In genomic region chr6:92596340-92596739, GRCm38 (mm10) we compare ENCODE assay signal across 20 mouse cellular contexts.
DNase-seq lines count a peak whose midpoint lies in the region; ATAC-seq and TF ChIP-seq lines count a peak whose summit lies in the region.
"Had no signal": no experiment of that assay in that cellular context is flagged by ENCODE, and none has a peak within 500 bp of the region (broad histone marks: within the 10 kb centered on the region; RNA-seq: fewer than 3 reads in every experiment).

No protein-coding gene starts in this region.

- peak; percentile 6 for DNase-seq in forebrain, embryonic 14.5 days (ENCODE audit: low spot score)
- DNase-seq in hindbrain, embryonic 14.5 days (ENCODE audit: low spot score) = no peak
- peak; percentile 45 for DNase-seq in midbrain, postnatal 0 days (ENCODE audit: low spot score)
- DNase-seq: adrenal gland, adult 8-10 months; adrenal gland, postnatal 36 days; B cell, adult 2 months; cerebellum, adult 11-12 months; cerebellum, adult 9-10 months; cerebellum, postnatal 25 days; gastrocnemius, postnatal 14 days; heart, postnatal 4 days had no signal

- H3K36me3 ChIP-seq in forebrain, embryonic 14.5 days (ENCODE audit: control insufficient read depth, insufficient read depth, low read length) = no peaks in the 10 kb centered on the region
- H3K36me3 ChIP-seq in forebrain, embryonic 13.5 days (ENCODE audit: poor library complexity, severe bottlenecking) = no peaks in the 10 kb centered on the region
- no peaks in the 10 kb centered on the region for H3K36me3 ChIP-seq in hindbrain, embryonic 16.5 days (ENCODE audit: control insufficient read depth, insufficient read depth, low read length)
- no peaks in the 10 kb centered on the region for H3K36me3 ChIP-seq in hindbrain, embryonic 14.5 days (replicated peaks; ENCODE audit: control insufficient read depth, insufficient read depth)
- H3K36me3 ChIP-seq in midbrain, postnatal 0 days (ENCODE audit: insufficient read depth, low read length) = no peaks in the 10 kb centered on the region
- H3K36me3 ChIP-seq in midbrain, embryonic 13.5 days = no peaks in the 10 kb centered on the region
- H3K36me3 ChIP-seq: forebrain, embryonic 15.5 days; G1E; heart, embryonic 13.5 days; intestine, embryonic 15.5 days had no signal

- no peak overlapping the region for H3K4me2 ChIP-seq in forebrain, embryonic 14.5 days (ENCODE audit: low read length)
- H3K4me2 ChIP-seq in forebrain, embryonic 13.5 days = no peak overlapping the region
- H3K4me2 ChIP-seq in hindbrain, embryonic 16.5 days (ENCODE audit: low read length) = no peak overlapping the region
- no peak overlapping the region for H3K4me2 ChIP-seq in hindbrain, embryonic 14.5 days (replicated peaks)
- H3K4me2 ChIP-seq in midbrain, postnatal 0 days (ENCODE audit: low read depth, low read length, poor library complexity, severe bottlenecking) = no peak overlapping the region
- no peak overlapping the region for H3K4me2 ChIP-seq in midbrain, embryonic 13.5 days (replicated peaks)
- H3K4me2 ChIP-seq: forebrain, embryonic 15.5 days; heart, embryonic 13.5 days; intestine, embryonic 15.5 days had no signal

- no peak for TF ChIP-seq CTCF in midbrain, postnatal 0 days (IDR thresholded peaks at IDR 0.05)
- no peak for TF ChIP-seq CTCF in cortical plate, adult 2 months (IDR thresholded peaks at IDR 0.05; ENCODE audit: extremely low read depth, insufficient read depth, low read length)

- H3K9ac ChIP-seq in forebrain, embryonic 14.5 days (ENCODE audit: low read length) = no peak overlapping the region
- H3K9ac ChIP-seq in forebrain, embryonic 13.5 days = no peak overlapping the region
- H3K9ac ChIP-seq in hindbrain, embryonic 16.5 days (ENCODE audit: low read depth, low read length) = no peak overlapping the region
- H3K9ac ChIP-seq in hindbrain, embryonic 14.5 days = no peak overlapping the region
- H3K9ac ChIP-seq in midbrain, postnatal 0 days (replicated peaks; ENCODE audit: low read length, poor library complexity, severe bottlenecking) = no peak overlapping the region
- no peak overlapping the region for H3K9ac ChIP-seq in midbrain, embryonic 13.5 days (replicated peaks)
- H3K9ac ChIP-seq: forebrain, embryonic 15.5 days; heart, embryonic 13.5 days; intestine, embryonic 15.5 days had no signal

- H3K4me3 ChIP-seq in forebrain, embryonic 14.5 days (ENCODE audit: low read depth, low read length) = no peak overlapping the region
- no peak overlapping the region for H3K4me3 ChIP-seq in forebrain, embryonic 13.5 days
- no peak overlapping the region for H3K4me3 ChIP-seq in hindbrain, embryonic 16.5 days (ENCODE audit: low read length)
- H3K4me3 ChIP-seq in hindbrain, embryonic 14.5 days (replicated peaks; ENCODE audit: low read length) = no peak overlapping the region
- no peak overlapping the region for H3K4me3 ChIP-seq in midbrain, postnatal 0 days (ENCODE audit: low read depth, low read length)
- H3K4me3 ChIP-seq in midbrain, embryonic 13.5 days (replicated peaks) = no peak overlapping the region
- no peak overlapping the region for H3K4me3 ChIP-seq in cortical plate, adult 2 months (ENCODE audit: insufficient read depth, low read length)
- H3K4me3 ChIP-seq: forebrain, embryonic 15.5 days; heart, embryonic 13.5 days; intestine, embryonic 15.5 days had no signal

- no peak for ATAC-seq in forebrain, embryonic 14.5 days
- ATAC-seq in forebrain, embryonic 13.5 days = no peak
- peak; percentile 84 for ATAC-seq in hindbrain, embryonic 16.5 days
- no peak for ATAC-seq in hindbrain, embryonic 14.5 days (ENCODE audit: low FRiP score)
- ATAC-seq in midbrain, postnatal 0 days (ENCODE audit: low FRiP score) = no peak
- ATAC-seq in midbrain, embryonic 13.5 days = no peak
- ATAC-seq: CD4-positive, CD25-positive, alpha-beta regulatory T cell, adult 4 months; forebrain, embryonic 15.5 days; intestine, embryonic 15.5 days had no signal

- H3K4me1 ChIP-seq in forebrain, embryonic 14.5 days (ENCODE audit: control insufficient read depth, insufficient read depth, low read length) = no peaks in the 10 kb centered on the region
- H3K4me1 ChIP-seq in forebrain, embryonic 13.5 days = no peaks in the 10 kb centered on the region
- peaks cover 4% of the 10 kb centered on the region; the same call in 1 of the 2 replicates for H3K4me1 ChIP-seq in hindbrain, embryonic 16.5 days (ENCODE audit: control insufficient read depth, insufficient read depth, low read depth, low read length)
- H3K4me1 ChIP-seq in hindbrain, embryonic 14.5 days (replicated peaks; ENCODE audit: control insufficient read depth, insufficient read depth, low read length) = no peaks in the 10 kb centered on the region
- no peaks in the 10 kb centered on the region for H3K4me1 ChIP-seq in midbrain, postnatal 0 days (ENCODE audit: insufficient read depth, low read length)
- no peaks in the 10 kb centered on the region for H3K4me1 ChIP-seq in midbrain, embryonic 13.5 days (replicated peaks)
- peaks cover 9% of the 10 kb centered on the region for H3K4me1 ChIP-seq in cortical plate, adult 2 months (ENCODE audit: control insufficient read depth, insufficient read depth, low read length)
- H3K4me1 ChIP-seq: forebrain, embryonic 15.5 days; heart, embryonic 13.5 days; intestine, embryonic 15.5 days had no signal

- WGBS in forebrain, embryonic 14.5 days = 65% methylated on average over 3 of the region's 3 CpGs
- WGBS in forebrain, embryonic 13.5 days = 75% methylated on average over 3 of the region's 3 CpGs
- WGBS in hindbrain, embryonic 16.5 days = 65% methylated on average over 3 of the region's 3 CpGs
- whole genome bisulfite sequencing in hindbrain, embryonic 14.5 days = 71% methylated on average over 3 of the region's 3 CpGs
- 61% methylated on average over 3 of the region's 3 CpGs for WGBS in midbrain, postnatal 0 days
- 82% methylated on average over 3 of the region's 3 CpGs for WGBS in midbrain, embryonic 13.5 days

- H3K9me3 ChIP-seq in forebrain, embryonic 14.5 days (replicated peaks; ENCODE audit: control insufficient read depth, low read length) = no peaks in the 10 kb centered on the region
- H3K9me3 ChIP-seq in forebrain, embryonic 13.5 days (replicated peaks) = no peaks in the 10 kb centered on the region
- no peaks in the 10 kb centered on the region for H3K9me3 ChIP-seq in hindbrain, embryonic 16.5 days (ENCODE audit: control insufficient read depth, low read length)
- no peaks in the 10 kb centered on the region for H3K9me3 ChIP-seq in hindbrain, embryonic 14.5 days (ENCODE audit: control insufficient read depth, low read length)
- H3K9me3 ChIP-seq in midbrain, postnatal 0 days (ENCODE audit: low read length) = no peaks in the 10 kb centered on the region
- H3K9me3 ChIP-seq in midbrain, embryonic 13.5 days = no peaks in the 10 kb centered on the region
- H3K9me3 ChIP-seq: forebrain, embryonic 15.5 days; heart, embryonic 13.5 days; intestine, embryonic 15.5 days had no signal

- TF ChIP-seq POLR2A in cortical plate, adult 2 months (IDR thresholded peaks at IDR 0.05; ENCODE audit: extremely low read depth, insufficient read depth, low read length) = no peak

- H3K27ac ChIP-seq in forebrain, embryonic 14.5 days (ENCODE audit: low read depth, low read length) = no peak overlapping the region
- no peak overlapping the region for H3K27ac ChIP-seq in forebrain, embryonic 13.5 days
- H3K27ac ChIP-seq in hindbrain, embryonic 16.5 days (ENCODE audit: low read depth, low read length) = peak overlapping the region; percentile 34; the same call in 1 of the 2 replicates
- no peak overlapping the region for H3K27ac ChIP-seq in hindbrain, embryonic 14.5 days
- H3K27ac ChIP-seq in midbrain, postnatal 0 days (ENCODE audit: low read depth, low read length) = no peak overlapping the region
- H3K27ac ChIP-seq in midbrain, embryonic 13.5 days = no peak overlapping the region
- peak overlapping the region; percentile 15; the same call in 1 of the 2 replicates for H3K27ac ChIP-seq in cortical plate, adult 2 months (ENCODE audit: insufficient read depth, low read length)
- H3K27ac ChIP-seq: forebrain, embryonic 15.5 days; heart, embryonic 13.5 days; intestine, embryonic 15.5 days had no signal

- H3K27me3 ChIP-seq in forebrain, embryonic 14.5 days (replicated peaks; ENCODE audit: control insufficient read depth, insufficient read depth, low read length) = no peaks in the 10 kb centered on the region
- no peaks in the 10 kb centered on the region for H3K27me3 ChIP-seq in forebrain, embryonic 13.5 days
- H3K27me3 ChIP-seq in hindbrain, embryonic 16.5 days (replicated peaks; ENCODE audit: control insufficient read depth, insufficient read depth, low read length) = no peaks in the 10 kb centered on the region
- no peaks in the 10 kb centered on the region for H3K27me3 ChIP-seq in hindbrain, embryonic 14.5 days (ENCODE audit: control insufficient read depth, insufficient read depth, low read length)
- H3K27me3 ChIP-seq in midbrain, postnatal 0 days (ENCODE audit: insufficient read depth, low read length) = no peaks in the 10 kb centered on the region
- no peaks in the 10 kb centered on the region for H3K27me3 ChIP-seq in midbrain, embryonic 13.5 days
- H3K27me3 ChIP-seq: forebrain, embryonic 15.5 days; heart, embryonic 13.5 days; intestine, embryonic 15.5 days had no signal

Comparison
In these comparisons a context has a peak if more than half of its experiments do, and no peak if none do; other contexts are left out.
1. H3K27ac ChIP-seq: peak in hindbrain, embryonic 16.5 days (single experiment) and cortical plate, adult 2 months (single experiment); none in forebrain, embryonic 14.5 days (single experiment), forebrain, embryonic 13.5 days (single experiment), hindbrain, embryonic 14.5 days (single experiment), midbrain, postnatal 0 days (single experiment) and midbrain, embryonic 13.5 days (single experiment).